Mouse (Mus musculus) myocyte (in vitro differentiated cells): ENCODE measurements around the gene Pifo.

Experiments used
- POLR2A ChIP-seq: IDR thresholded peaks from one replicate; pipeline ENCODE4 v1.6.1; 2011; ENCODE audit warnings: low read depth, mild to moderate bottlenecking, control low read depth, moderate library complexity; ENCODE audit not compliant: insufficient read length
- POLR2AphosphoS2 ChIP-seq: IDR thresholded peaks from one replicate; pipeline ENCODE4 v1.6.1; 2011; ENCODE audit warnings: low read depth, control low read depth; ENCODE audit not compliant: insufficient read length
- TCF3 ChIP-seq: IDR thresholded peaks from one replicate; pipeline ENCODE4 v1.6.1; 2011; ENCODE audit warnings: low read depth, control low read depth; ENCODE audit not compliant: insufficient read length
- USF1 ChIP-seq: IDR thresholded peaks from one replicate; pipeline ENCODE4 v1.6.1; 2011; ENCODE audit warnings: low read depth, mild to moderate bottlenecking, control low read depth, moderate library complexity

GRCm38 (mm10) chr3:105994730-105995129, 19.7 kb downstream of the Pifo start:
- TF ChIP-seq POLR2A (no peak), USF1 (no peak), POLR2AphosphoS2 (no peak), TCF3 (no peak)
